Mouse (Mus musculus) thymus, postnatal 0 days (tissue): ENCODE measurements around the gene Rgl3. TPM values are rescaled to one million over a fixed set of nuclear protein-coding genes. Genes with fewer than 3 reads are reported as not detected.

ENCODE experiments used
- DNase-seq: peaks from one replicate; pipeline ENCODE4 v3.0.0-alpha.2; 2015; ENCODE audit warnings: low spot score
- polyA plus RNA-seq: library from polyadenylated mRNA; unstranded; fragments of >200 nt; fragmentation: Nextera tagmentation; extraction: Ambion mirVana; gene quantifications from 2 replicates; pipeline ENCODE4 v1.2.1, GENCODE M21; 2015

Gene Rgl3
- polyA plus RNA-seq, 1 experiment from 2014 or later, result 3.8 TPM

DNA sequence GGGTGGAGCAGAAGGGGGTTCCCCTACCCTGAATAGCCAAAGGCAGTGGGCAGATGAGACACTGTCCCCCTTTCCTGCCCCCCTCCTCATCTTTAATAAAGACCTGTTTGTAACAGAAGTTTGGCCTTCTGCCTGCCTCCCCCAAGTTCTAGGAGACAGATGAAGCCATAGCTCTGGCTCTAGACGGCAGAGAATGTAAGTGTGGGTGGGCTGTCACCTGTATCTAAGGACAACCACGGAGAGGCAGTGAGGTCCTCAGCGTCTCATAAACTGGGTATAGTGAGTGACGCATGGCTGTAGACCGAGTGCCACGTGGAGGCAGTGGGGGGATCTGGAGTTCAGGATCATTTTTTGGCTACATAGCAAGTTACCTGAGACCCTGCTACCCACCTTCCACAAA is 40.5 kb downstream of the Rgl3 start:
- no peak for DNase-seq

DNA sequence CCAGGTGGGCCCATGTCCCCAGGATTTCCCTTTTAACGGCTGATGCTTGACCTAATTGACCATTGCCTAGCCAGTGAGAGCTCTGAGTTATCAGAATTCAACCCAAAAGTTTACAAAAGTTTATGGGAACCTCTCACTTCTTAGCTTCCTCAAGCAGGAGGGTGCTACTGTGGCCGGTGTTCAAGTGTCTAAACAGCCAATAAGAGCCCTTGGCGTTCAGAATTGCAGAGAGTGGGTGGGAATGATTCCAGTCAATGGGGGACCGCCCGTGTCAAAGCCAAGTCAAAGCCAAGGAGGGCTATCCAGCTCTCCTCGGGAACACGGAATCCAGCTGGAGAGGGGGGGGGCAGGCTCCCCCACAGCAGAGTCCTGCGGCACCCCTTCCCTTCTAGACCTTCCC is 41.1 kb downstream of the Rgl3 start:
- no peak for DNase-seq

DNA sequence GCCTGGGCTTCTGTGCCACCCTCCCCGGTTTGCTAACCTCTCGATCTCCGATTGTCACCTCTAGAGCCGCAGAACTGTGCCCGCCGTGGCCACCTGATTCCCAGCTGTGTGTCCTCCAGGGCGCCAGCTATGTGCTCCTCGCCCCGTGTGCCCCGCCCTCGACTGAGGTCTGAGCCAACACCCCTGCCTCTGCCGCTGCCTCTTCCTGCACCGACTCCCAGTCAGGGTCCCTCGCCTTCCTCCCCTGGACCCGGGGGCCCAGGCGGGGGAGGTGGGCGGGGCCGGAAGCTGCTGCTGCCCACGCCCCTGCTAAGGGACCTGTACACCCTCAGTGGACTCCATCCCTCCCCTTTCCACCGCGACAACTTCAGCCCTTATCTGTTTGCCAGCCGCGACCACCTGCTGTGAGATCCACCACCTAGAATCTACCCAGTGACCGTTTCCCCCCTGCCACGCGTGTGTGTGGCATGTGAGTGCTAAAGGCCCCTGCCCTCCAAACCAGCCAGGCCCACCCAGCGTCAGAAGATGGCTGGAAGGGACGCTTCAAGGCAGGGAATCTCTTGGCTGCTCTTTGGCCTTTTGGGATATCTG is 41.6 kb downstream of the Rgl3 start:
- no peak for DNase-seq

DNA sequence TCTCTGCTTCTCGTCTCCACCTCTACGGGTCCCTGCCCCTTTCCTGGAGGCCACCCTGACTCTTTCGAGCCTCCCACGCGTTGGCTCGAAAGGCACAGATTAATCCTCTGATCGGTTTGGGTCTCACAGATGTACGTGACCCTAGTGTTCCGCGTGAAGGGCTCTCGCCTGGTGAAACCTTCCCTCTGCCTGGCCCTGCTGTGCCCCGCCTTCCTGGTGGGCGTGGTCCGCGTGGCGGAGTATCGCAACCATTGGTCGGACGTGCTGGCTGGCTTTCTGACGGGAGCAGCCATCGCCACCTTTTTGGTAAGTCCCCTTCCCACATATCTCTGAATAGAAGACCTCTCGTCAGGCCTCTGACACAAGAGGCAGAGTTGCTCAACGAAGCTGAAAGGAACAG is 45.0 kb downstream of the Rgl3 start:
- DNase-seq, result no peak

DNA sequence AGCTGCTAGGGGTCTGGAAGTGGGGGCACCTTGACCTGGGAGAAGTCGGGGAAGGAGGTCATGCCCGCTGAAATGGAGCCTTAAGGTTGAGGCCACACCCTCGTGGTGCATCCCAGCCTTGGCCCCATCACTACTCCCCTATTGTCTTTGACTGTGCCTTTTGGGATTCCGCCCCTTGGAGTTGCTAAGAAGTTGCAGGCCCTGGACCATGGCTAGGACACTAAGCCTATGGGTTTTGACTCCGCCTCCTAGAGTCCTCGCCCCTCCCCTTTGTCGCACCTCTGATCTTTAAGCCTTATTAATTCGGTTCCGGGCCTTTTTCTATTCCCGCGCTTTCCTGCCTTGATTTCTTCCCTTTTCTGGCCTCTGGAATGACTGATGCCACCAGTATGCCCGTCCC is 45.6 kb downstream of the Rgl3 start:
- DNase-seq, result no peak

DNA sequence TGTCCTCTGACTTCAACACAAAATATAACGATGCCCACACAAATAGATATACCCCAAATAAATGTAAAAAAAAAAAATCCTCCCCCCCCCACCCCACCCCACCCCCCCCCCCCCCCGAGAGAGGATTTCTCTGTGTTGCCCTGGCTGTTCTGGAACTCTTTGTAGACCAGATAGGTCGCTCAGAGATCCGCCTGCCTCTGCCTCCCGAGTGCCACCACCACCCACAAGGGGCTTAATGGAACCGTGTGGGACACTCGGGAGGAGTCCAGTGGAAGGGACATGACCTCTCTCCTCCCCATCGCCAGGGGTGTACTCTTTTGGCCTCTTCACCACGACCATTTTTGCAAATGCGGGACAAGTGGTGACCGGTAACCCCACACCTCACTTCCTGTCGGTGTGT is 46.2 kb downstream of the Rgl3 start:
- no peak for DNase-seq

DNA sequence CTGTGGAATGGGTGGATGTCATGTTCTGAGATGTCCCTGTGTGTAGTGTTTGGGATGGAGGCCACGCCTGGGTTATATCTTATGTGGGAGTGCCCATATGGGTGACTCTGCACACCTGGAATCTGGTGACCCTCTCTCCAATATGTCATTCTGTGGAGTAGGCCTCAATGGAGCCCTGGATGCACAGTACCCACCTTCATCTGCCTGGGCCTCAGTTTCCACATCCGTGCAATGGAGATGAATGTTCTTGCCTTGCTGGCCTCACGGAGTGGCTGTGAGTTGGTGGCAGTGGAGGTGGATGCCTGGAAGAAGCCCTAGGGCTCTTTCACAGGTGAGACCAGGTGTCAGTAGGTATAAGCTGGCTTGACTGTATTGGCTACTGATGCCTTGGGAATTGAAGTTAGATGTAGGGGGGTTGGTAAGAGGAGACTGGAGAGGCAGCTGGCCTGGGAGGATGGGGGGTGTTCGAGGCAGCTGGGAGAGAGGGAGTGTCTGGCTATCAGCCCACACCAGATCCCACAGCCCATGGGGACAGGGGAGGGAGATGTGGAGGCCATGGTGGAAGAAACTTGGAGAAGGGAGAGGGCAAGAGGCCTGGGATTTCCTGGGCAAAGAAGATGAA is 50.9 kb downstream of the Rgl3 start:
- DNase-seq, result no peak

DNA sequence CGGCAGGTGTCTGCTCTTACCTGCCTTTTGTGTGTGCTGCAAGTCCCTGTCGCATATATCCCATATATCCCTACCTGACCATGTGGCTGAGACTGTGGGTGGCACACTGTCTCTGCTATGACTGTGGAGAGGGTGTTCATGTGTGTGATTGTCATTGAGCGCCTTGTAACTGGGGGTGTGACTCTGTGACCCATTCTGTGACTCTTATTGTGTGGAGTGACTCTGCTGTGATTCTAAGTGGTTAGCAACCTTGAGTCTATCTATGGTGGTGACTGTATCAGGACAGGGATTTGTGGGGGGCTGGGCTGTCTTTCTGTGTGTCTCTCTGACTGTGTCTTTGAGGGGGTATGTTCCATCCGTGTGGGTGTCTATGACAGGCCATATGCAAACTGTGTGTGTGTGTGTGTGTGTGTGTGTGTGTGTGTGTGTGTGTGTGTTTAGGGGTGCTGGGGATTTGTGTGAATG is 51.5 kb downstream of the Rgl3 start:
- DNase-seq, result no peak

DNA sequence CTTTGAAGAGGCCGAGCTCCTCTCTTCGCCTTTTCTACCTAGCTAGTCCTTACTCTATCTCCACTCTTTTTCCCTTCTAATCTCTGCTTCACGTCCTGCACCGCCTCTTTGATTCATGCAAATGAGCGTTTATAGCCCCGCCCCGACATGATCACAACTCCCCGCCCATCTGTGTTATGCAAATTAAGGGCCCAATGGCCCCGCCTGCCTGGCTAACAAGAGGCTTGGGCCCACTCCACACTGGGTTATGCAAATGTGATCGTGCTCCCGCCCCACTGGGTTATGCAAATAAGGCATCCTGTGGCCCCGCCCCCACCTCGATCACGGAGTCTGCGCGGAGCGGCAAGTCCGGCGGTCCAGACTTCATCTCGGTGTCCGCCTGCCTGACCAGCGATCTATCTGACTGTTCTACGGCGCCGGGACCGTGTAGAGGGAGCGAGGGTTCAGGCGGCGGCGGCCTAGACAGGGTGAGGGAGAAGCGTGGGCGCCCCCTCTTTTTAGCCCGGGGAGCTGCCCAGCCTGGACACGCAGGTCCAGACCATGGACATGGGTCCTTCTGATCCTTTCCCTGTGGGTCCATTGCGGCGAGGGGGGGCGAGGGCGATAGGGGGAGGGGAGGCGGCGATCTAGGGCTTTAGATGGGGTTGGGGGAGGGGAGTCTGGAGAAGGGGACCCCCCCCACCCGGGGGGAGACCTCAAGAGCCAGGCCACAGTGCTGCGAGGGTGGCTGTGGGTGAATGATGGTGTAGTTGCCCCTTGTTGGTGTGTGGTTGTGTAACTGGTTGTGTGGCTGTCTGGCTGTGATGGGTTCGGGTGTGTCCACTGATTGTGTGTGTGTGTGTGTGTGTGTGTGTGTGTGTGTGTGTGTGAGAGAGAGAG is 52.3 kb downstream of the Rgl3 start, which contains the start of gene Plppr2:
Plppr2 (plus strand) TSS at position 342 of the 879 bp plus-strand sequence.
- DNase-seq, result peak; percentile 89

DNA sequence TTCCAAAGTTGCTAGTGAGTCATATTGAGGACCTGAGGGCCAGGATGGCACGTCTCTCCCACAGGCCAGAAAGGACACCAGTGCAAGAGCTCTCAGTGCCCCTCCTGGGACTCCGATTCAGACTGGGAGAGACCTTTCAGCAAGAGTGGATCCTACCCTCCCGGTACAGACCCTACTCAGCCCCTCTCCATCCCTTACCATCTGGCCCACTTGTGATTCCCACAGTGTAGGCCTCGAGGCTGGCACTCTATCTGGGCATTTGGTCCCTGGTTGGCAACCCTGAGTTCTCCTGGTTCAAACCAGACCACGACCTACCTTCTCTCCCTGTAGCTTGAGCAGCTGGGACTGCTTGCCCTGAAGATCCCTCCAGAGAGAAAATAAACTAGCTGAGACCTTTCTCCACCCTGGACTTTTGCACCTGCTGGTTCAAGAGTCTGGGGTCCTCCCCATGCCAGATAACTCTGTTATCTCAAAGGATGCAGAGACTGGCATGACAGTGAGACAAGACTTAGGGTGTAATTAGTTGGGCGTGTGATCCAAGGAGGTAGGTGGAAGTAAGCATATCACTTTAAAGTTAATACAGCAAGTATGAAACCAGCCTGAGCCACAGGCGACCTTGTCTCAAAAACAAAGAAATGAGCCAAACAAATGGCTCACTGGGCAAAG is 53.6 kb downstream of the Rgl3 start:
- no peak for DNase-seq

DNA sequence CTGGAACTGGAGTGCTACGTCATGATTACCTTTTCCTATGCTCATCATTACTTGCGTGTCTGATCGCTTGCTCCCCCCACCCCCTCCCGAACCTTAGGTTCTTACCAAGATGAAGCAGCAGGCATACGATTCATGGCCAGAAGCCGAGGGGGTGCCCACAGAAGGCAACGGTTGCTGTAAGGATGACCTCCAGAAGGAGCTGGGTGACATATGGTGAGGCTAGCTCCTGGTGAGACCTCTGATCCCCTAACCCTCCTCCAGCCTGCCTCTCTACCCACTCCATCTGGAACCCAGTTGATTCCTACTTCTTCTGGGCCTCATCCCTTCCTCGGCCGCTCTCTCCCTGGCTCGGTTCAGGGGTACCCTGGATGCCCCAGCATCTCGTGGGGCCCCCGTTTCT is 55.2 kb downstream of the Rgl3 start:
- DNase-seq, result no peak

DNA sequence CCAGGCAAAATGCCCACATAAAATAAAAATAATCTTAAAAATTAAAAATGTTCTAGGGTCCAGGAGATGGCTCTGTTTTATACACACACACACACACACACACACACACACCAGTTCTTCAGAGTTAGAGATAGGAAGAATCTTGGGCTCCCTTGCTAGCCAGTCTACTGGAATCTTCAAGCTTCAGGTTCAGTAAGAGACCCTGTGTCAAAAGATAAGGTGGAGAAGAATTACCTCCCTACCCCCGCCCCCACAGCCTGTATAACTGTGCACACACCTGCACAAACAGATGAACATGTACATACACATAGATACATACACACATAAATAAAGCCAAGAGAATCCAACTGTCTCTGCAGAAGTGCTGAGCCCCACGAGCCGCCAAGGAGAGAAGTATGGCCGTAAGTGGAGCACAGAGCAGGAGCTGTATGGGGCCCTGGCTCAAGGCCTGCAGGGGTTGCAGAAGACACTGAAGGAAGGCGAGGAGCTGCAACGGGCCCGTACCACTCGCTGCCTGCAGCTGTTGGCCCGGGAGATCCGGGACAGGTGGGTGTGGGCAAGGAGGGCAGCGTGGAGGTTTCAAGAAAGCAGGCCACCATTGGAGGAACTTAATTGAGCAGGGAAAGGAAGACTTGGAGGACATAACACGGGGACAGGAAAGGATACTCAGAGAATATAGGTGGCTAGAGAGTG is 56.7 kb downstream of the Rgl3 start:
- DNase-seq, result no peak

DNA sequence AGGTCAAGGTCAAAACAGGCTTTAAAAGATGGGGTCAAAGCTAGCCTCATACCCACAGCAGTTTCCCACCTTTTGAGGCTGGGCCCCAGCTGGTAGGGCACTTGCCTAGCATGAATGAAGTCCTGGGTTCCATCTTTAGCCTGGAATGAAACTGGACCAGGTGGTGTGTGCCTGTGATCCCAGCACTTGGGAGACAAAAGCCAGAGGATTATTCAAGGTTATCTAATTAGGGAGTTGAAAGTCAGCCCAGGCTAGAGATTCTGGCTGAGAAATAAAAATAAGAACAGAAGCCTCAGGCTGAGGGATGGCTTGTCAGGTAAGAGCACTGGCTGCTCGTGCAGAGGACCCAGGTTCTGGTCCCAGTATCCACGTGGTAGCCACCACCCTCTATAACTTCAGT is 57.2 kb downstream of the Rgl3 start:
- DNase-seq, result no peak

DNA sequence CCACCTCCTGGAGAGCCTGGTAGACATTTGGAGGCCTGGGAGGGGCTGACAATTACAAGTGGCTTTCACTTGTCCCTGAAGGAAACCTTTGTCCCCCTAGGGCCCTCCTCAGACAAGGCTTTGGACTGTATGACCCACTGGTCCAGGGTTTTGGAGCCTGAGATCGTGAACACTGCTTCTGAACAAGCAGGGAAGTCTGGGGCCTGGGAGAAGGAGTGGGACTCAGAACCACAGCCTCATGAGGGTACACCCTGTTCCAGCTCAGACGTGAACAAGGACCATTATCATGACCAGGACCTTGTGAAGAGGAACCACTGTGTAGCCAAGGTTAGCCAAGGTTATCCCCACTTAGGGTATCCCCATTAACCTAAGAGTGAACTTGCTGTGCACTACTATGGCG is 60.0 kb downstream of the Rgl3 start:
- DNase-seq, result no peak

DNA sequence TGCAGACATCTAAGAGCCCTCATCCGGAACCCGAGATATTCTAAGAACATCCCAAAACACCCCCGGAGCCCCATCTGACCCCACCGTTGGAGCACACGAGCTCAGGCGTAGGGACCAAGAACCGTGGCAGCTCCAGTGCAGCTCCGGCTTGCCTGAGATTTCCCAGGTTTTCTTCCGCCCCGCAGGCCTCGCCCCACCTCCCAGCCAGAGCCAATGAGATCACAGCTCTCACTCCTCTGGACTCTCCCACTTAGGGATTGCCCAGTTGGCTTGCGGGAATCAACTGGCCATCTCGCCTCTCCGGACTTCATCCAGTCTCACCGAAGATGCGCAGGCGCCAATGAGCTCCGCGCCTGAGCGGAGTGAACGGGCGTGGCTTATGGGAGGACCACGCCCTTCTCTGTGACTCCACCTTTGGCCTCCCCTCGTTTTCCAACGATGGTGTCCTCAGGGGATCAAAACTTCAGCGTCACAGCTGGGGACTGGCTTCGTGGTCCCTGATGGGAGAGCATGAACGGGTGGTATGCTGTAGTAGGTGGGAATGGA is 62.0 kb downstream of the Rgl3 start, which contains the start of the genes Ccdc159 and Tmem205:
Ccdc159 (plus strand) TSS at position 264 of the 546 bp plus-strand sequence.
Tmem205 (minus strand) TSS at position 349 of the 546 bp plus-strand sequence.
- peak; percentile 41 for DNase-seq

DNA sequence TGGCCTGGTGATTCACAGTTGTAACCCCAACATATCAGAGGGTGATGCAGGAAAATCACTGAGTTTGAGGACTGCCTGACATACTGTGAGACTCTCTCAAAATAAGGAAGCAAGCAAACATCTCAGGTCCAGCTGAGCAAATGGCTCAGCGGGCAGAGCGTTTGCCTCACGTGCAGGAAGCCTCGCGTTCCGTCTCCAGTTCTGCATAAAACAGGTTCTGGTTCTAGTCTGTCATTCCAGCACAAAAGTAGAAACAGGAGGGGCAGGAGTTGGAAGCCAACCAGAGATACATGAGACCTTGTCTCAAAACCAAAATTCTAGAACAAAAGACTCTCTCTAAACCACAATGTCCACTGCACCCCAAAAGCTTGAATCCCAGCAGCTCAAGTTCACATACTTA is 62.5 kb downstream of the Rgl3 start:
- DNase-seq, result no peak

DNA sequence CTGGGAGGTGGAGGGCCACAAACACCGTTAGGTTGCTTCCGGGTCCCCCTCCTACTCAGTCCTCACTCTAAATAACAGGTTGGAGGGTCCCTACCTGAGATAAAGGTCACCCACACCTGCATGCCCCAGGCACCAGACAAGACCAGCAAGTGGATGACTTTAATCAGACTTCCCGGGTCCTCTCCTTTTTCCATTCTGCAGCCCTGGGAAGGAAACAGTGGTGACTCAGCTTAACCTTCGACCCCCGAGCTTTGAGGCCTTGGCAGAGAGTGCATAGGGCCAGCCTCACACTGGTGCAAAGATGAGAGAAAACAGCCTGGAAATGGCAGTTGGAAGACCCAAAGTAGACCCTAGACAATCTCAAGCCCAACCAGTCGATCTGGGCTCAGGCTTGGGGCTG is 63.1 kb downstream of the Rgl3 start:
- DNase-seq, result no peak

DNA sequence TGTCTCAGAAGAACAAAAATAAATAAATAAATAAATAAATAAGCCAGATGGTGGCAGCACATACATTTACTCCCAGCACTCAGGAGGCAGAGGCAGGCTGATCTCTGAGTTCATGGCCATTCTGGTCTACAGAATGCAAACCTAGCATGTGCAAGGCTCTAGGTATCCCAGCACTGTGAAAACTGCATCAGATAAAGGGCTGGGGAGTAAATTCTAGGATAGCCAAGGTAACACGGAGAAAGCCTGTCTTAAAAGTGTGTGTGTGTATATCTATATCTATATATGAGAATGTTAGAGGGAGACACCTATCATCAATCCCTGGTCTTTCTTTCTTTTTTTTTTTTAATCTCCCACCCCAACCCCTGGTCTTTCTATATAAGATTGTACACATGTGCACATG is 63.7 kb downstream of the Rgl3 start:
- DNase-seq, result no peak

DNA sequence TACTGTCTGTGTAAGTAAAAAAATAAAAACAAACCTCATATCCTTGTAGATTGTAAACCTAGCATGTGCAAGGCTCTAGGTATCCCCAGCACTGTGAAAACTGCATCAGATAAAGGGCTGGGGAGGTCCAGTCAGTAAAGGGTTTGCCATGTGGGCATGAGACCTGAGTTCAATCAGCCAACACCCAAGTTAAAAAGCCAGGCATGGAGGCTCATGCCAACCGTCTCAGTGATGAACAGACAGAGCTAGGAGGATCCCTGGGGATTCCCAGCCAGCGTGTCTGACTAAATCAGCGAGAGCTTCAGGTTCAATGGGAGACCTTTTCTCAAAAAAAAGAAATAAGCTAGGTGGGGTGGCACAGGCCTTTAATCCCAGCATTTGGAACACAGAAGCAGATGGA is 64.2 kb downstream of the Rgl3 start:
- DNase-seq, result no peak

DNA sequence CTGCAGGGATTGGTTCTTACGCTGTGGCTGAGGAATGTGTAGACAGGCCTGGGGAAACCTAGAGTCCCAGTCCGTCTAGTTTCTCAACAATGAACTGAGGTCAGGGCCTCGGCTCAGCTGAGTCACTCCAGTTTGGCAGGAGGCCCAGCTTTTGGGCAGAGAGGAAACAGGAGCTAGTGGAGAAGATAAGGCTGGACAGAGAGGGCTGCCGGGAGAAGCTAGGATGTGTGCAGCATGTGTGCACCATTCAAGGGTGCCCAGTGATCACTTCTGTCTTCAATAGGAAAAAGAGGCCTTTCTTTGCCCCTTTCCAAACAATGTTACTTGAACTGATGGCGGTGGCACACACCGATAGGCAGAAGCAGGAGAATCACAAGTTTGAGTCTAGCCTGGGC is 65.2 kb downstream of the Rgl3 start:
- no peak for DNase-seq
